Mouse (Mus musculus) kidney, postnatal 0 days (tissue): ENCODE results near the gene Agt. TPM values are rescaled to one million over a fixed set of nuclear protein-coding genes. Genes with fewer than 3 reads are reported as not detected.

Source experiments
- ATAC-seq: fragments of 200-750 bp; cut with Nextera tagmentation; replicated peaks from 2 replicates; pipeline ENCODE4 v1.8.0; 2017; ENCODE audit warnings: low read depth, moderate number of reproducible peaks, moderate TSS enrichment, moderate library complexity; ENCODE audit not compliant: low FRiP score
- DNase-seq: peaks from one replicate; pipeline ENCODE4 v3.0.0-alpha.2; 2016; ENCODE audit warnings: low spot score
- H3K27ac ChIP-seq: fragments of 300-500 bp; sonication (generic); 2 replicates; pipeline ENCODE4 v1.5.1; 2014; ENCODE audit warnings: mild to moderate bottlenecking
- H3K27me3 ChIP-seq: fragments of 300-500 bp; sonication (generic); 2 replicates; pipeline ENCODE4 v1.6.1; 2014; ENCODE audit warnings: low read length, mixed read lengths; ENCODE audit not compliant: insufficient read depth
- H3K36me3 ChIP-seq: fragments of 300-500 bp; sonication (generic); 2 replicates; pipeline ENCODE4 v1.6.1; 2014; ENCODE audit warnings: low read length, mixed read lengths; ENCODE audit not compliant: insufficient read depth
- H3K4me1 ChIP-seq: fragments of 300-500 bp; sonication (generic); replicated peaks from 2 replicates; pipeline ENCODE4 v1.6.1; 2014; ENCODE audit warnings: antibody characterized with exemption, low read length, mixed read lengths; ENCODE audit not compliant: insufficient read depth
- H3K4me2 ChIP-seq: fragments of 300-500 bp; sonication (generic); 2 replicates; pipeline ENCODE4 v1.6.1; 2014; ENCODE audit warnings: mild to moderate bottlenecking, low read length, moderate library complexity, mixed read lengths
- H3K4me3 ChIP-seq: fragments of 300-500 bp; sonication (generic); replicated peaks from 2 replicates; pipeline ENCODE4 v1.5.1; 2014; ENCODE audit warnings: low read depth, low read length
- H3K9ac ChIP-seq: fragments of 300-500 bp; sonication (generic); 2 replicates; pipeline ENCODE4 v1.6.1; 2014; ENCODE audit warnings: low read depth, low read length
- H3K9me3 ChIP-seq: fragments of 300-500 bp; sonication (generic); replicated peaks from 2 replicates; pipeline ENCODE4 v1.6.1; 2016; ENCODE audit warnings: low read length, inconsistent platforms, mixed read lengths
- CTCF ChIP-seq: IDR thresholded peaks from 2 replicates; pipeline ENCODE4 v1.5.1; 2016; ENCODE audit warnings: antibody characterized with exemption, low read depth, mild to moderate bottlenecking, moderate library complexity
- WGBS: fragments of 180-500 bp; shearing (Covaris S2); extraction: QIAGEN DNeasy Blood & Tissue Kit; methylation state at CpG from one replicate; pipeline ENCODE4 v1.1.7; 2014; 5-methylcytosine and 5-hydroxymethylcytosine counted together
- polyA plus RNA-seq: library from polyadenylated mRNA; unstranded; fragments of >200 nt; fragmentation: Nextera tagmentation; extraction: Ambion mirVana; gene quantifications from 2 replicates; pipeline ENCODE4 v1.2.1, GENCODE M21; 2015

Gene Agt
- 15.8 and 22.8 TPM in 2 replicates for polyA plus RNA-seq

- H3K27ac ChIP-seq: no peak within 1 kb of the TSS
- ATAC-seq (no peak), DNase-seq (peak; percentile 7)
- H3K36me3 ChIP-seq: no peaks in the 10 kb centered on the region
- TF ChIP-seq CTCF: no peak
- WGBS: 83% methylated on average over 2 of the region's 2 CpGs
- no peak within 1 kb of the TSS for H3K9ac ChIP-seq
- H3K27me3 ChIP-seq: no peaks in the 10 kb centered on the region
- H3K4me2 ChIP-seq: no peak within 1 kb of the TSS
- no peaks in the 10 kb centered on the region for H3K9me3 ChIP-seq
- H3K4me3 ChIP-seq: no peak within 1 kb of the TSS
- H3K4me1 ChIP-seq: no peaks in the 10 kb centered on the region; the same call in 1 of the 2 replicates
Observed at GRCm38 (mm10) chr8:124569593-124569992, at the start of gene Agt. Gene Agt (minus strand): TSS chr8:124569706.

GRCm38 (mm10) chr8:124618252-124618651 lies 48.7 kb upstream of the Agt start:
- H3K4me1 ChIP-seq: no peaks in the 10 kb centered on the region; the same call in 1 of the 2 replicates
- no peak for TF ChIP-seq CTCF
- H3K9ac ChIP-seq: no peak overlapping the region
- H3K36me3 ChIP-seq: no peaks in the 10 kb centered on the region
- H3K4me3 ChIP-seq: no peak overlapping the region
- H3K9me3 ChIP-seq: no peaks in the 10 kb centered on the region
- H3K27me3 ChIP-seq: 0 out of 2 replicates have a peak, but pooled peaks cover 3% of the 10 kb centered on the region
- no peak overlapping the region for H3K4me2 ChIP-seq
- WGBS: 53% methylated on average over 9 of the region's 9 CpGs
- H3K27ac ChIP-seq: no peak overlapping the region
- ATAC-seq (no peak), DNase-seq (peak; percentile 34)

- peak; percentile 95 for TF ChIP-seq CTCF
- no peaks in the 10 kb centered on the region; the same call in 1 of the 2 replicates for H3K4me1 ChIP-seq
- no peak overlapping the region for H3K27ac ChIP-seq
- H3K9me3 ChIP-seq: no peaks in the 10 kb centered on the region
- peak; percentile 91 for DNase-seq
- no peaks in the 10 kb centered on the region for H3K36me3 ChIP-seq
- ATAC-seq: peak; percentile 72; the same call in 1 of the 2 replicates
- H3K4me3 ChIP-seq: peak overlapping the region; percentile 21
- 5% methylated on average over 17 of the region's 17 CpGs for WGBS
- H3K27me3 ChIP-seq: 0 out of 2 replicates have a peak, but pooled peaks cover 3% of the 10 kb centered on the region
- peak overlapping the region; percentile 41; the same call in 1 of the 2 replicates for H3K9ac ChIP-seq
- H3K4me2 ChIP-seq: peak overlapping the region; percentile 63
Observed at GRCm38 (mm10) chr8:124617266-124617869, 47.9 kb upstream of the Agt start.

- Histone ChIP-seq H3K4me2 (no peak overlapping the region), H3K4me3 (no peak overlapping the region), H3K9ac (no peak overlapping the region), H3K27me3 (0 out of 2 replicates have a peak, but pooled peaks cover 3% of the 10 kb centered on the region), H3K36me3 (no peaks in the 10 kb centered on the region), H3K9me3 (no peaks in the 10 kb centered on the region), H3K27ac (no peak overlapping the region), H3K4me1 (no peaks in the 10 kb centered on the region; the same call in 1 of the 2 replicates)
- 76% methylated on average over 5 of the region's 6 CpGs for WGBS
- DNase-seq (no peak), ATAC-seq (no peak)
- no peak for TF ChIP-seq CTCF
Observed at GRCm38 (mm10) chr8:124614325-124614724, 44.8 kb upstream of the Agt start.

GRCm38 (mm10) chr8:124608972-124609353 lies 39.5 kb upstream of the Agt start:
- no peak for TF ChIP-seq CTCF
- Histone ChIP-seq H3K27ac (peak overlapping the region; percentile 62), H3K4me2 (no peak overlapping the region), H3K9ac (no peak overlapping the region), H3K4me1 (no peaks in the 10 kb centered on the region), H3K27me3 (no peaks in the 10 kb centered on the region), H3K36me3 (no peaks in the 10 kb centered on the region), H3K9me3 (no peaks in the 10 kb centered on the region), H3K4me3 (no peak overlapping the region)
- no peak for ATAC-seq
- DNase-seq: peak; percentile 18
- WGBS: 65% methylated on average over 9 of the region's 9 CpGs

- no peak overlapping the region for H3K4me3 ChIP-seq
- peak overlapping the region; percentile 62 for H3K27ac ChIP-seq
- DNase-seq (peak; percentile 64), ATAC-seq (no peak)
- no peak overlapping the region for H3K9ac ChIP-seq
- WGBS: 59% methylated on average over 13 of the region's 13 CpGs
- no peaks in the 10 kb centered on the region for H3K36me3 ChIP-seq
- TF ChIP-seq CTCF: peak; percentile 65
- no peaks in the 10 kb centered on the region for H3K9me3 ChIP-seq
- no peak overlapping the region for H3K4me2 ChIP-seq
- H3K4me1 ChIP-seq: no peaks in the 10 kb centered on the region
- H3K27me3 ChIP-seq: no peaks in the 10 kb centered on the region
Observed at GRCm38 (mm10) chr8:124608239-124608971, 38.9 kb upstream of the Agt start.
